Mouse (Mus musculus) intestine, postnatal 0 days (tissue): Measurements from ENCODE around the gene Cep162. TPM values are rescaled to one million over a fixed set of nuclear protein-coding genes. Genes with fewer than 3 reads are reported as not detected.

Experiments
- ATAC-seq: fragments of 200-750 bp; cut with Nextera tagmentation; 2 replicates; pipeline ENCODE4 v1.8.0; 2017; ENCODE audit warnings: mild to moderate bottlenecking, moderate TSS enrichment, moderate library complexity
- H3K27ac ChIP-seq: fragments of 300-500 bp; sonication (generic); 2 replicates; pipeline ENCODE4 v1.5.1; 2014; ENCODE audit warnings: mild to moderate bottlenecking, low read depth, low read length, moderate library complexity
- H3K27me3 ChIP-seq: fragments of 300-500 bp; sonication (generic); replicated peaks from 2 replicates; pipeline ENCODE4 v1.6.1; 2014; ENCODE audit warnings: low read length, mixed read lengths; ENCODE audit not compliant: control insufficient read depth, insufficient read depth
- H3K36me3 ChIP-seq: fragments of 300-500 bp; sonication (generic); 2 replicates; pipeline ENCODE4 v1.6.1; 2014; ENCODE audit warnings: mild to moderate bottlenecking, moderate library complexity; ENCODE audit not compliant: control insufficient read depth, insufficient read depth
- H3K4me1 ChIP-seq: fragments of 300-500 bp; sonication (generic); replicated peaks from 2 replicates; pipeline ENCODE4 v1.6.1; 2014; ENCODE audit warnings: antibody characterized with exemption, low read length, mixed read lengths; ENCODE audit not compliant: control insufficient read depth, insufficient read depth
- H3K4me2 ChIP-seq: fragments of 300-500 bp; sonication (generic); replicated peaks from 2 replicates; pipeline ENCODE4 v1.6.1; 2014; ENCODE audit warnings: low read depth, mild to moderate bottlenecking, moderate library complexity
- H3K4me3 ChIP-seq: fragments of 300-500 bp; sonication (generic); 2 replicates; pipeline ENCODE4 v1.5.1; 2014; ENCODE audit warnings: low read depth, low read length
- H3K9ac ChIP-seq: fragments of 300-500 bp; sonication (generic); 2 replicates; pipeline ENCODE4 v1.6.1; 2014; ENCODE audit warnings: mild to moderate bottlenecking, low read depth, low read length
- H3K9me3 ChIP-seq: fragments of 300-500 bp; sonication (generic); 2 replicates; pipeline ENCODE4 v1.6.1; 2016; ENCODE audit warnings: mixed run types; ENCODE audit not compliant: control insufficient read depth
- CTCF ChIP-seq: sonication (generic); IDR thresholded peaks from 2 replicates; pipeline ENCODE4 v1.5.1; 2016; ENCODE audit warnings: low read depth, mild to moderate bottlenecking, control low read depth, antibody characterized with exemption, moderate library complexity
- WGBS: fragments of 180-500 bp; shearing (Covaris S2); extraction: QIAGEN DNeasy Blood & Tissue Kit; methylation state at CpG from one replicate; pipeline ENCODE4 v1.1.7; 2014; 5-methylcytosine and 5-hydroxymethylcytosine counted together
- polyA plus RNA-seq: library from polyadenylated mRNA; unstranded; fragments of >200 nt; fragmentation: Nextera tagmentation; extraction: Ambion mirVana; gene quantifications from 2 replicates; pipeline ENCODE4 v1.2.1, GENCODE M21; 2015

Gene Cep162
- polyA plus RNA-seq, 1 experiment from 2014 or later: 1.8 TPM

DNA sequence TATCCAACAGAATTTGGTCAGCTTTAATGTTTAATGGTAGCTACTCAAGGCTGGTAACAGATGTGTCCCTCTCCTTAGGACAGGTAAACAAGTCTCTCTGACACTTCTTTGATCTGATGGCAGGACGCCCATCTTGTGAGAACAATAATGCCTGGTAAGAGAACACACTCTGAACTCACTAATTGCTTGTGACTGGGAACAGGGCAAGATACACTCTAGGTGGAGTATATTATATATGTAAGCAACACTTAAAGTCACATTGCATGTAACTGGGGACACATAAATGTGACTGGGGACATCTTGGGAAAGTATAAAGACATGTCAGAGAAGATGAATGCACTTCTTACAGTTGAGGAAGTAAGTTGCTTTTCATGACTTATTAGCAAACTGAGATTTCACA, 7.7 kb downstream of the Cep162 start:
- H3K4me2 ChIP-seq: no peak overlapping the region
- H3K27ac ChIP-seq: no peak overlapping the region
- H3K36me3 ChIP-seq: peaks cover 22% of the 10 kb centered on the region
- no peak overlapping the region for H3K9ac ChIP-seq
- no peak for TF ChIP-seq CTCF
- 82% methylated on average over 1 of the region's 1 CpGs for WGBS
- no peaks in the 10 kb centered on the region for H3K27me3 ChIP-seq
- ATAC-seq: no peak
- H3K9me3 ChIP-seq: no peaks in the 10 kb centered on the region
- H3K4me3 ChIP-seq: no peak overlapping the region
- no peaks in the 10 kb centered on the region for H3K4me1 ChIP-seq

DNA sequence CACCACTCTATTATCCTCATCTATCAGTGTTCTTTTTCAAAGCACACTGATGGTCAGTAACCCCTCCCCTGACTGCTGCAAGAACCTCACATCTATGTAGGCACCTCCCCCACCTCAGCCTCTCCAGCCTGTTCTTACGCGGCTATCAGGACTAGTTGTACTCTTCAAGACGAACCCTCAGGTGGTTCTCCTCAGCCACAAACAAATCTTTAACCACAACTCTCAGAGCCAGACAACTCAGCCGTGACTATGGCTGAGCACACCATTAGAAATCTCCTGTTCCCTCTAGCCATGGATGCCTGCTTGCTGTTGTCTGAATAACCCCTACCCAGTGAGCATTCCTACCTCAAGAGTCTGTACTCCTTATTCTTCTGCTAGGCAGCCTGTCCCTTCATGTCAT, 42.1 kb downstream of the Cep162 start:
- Histone ChIP-seq H3K9me3 (no peaks in the 10 kb centered on the region), H3K4me3 (no peak overlapping the region), H3K4me1 (no peaks in the 10 kb centered on the region), H3K4me2 (no peak overlapping the region), H3K27me3 (no peaks in the 10 kb centered on the region), H3K9ac (no peak overlapping the region), H3K36me3 (peaks cover 49% of the 10 kb centered on the region), H3K27ac (no peak overlapping the region)
- no peak for ATAC-seq
- 82% methylated on average over 4 of the region's 4 CpGs for WGBS
- no peak for TF ChIP-seq CTCF

DNA sequence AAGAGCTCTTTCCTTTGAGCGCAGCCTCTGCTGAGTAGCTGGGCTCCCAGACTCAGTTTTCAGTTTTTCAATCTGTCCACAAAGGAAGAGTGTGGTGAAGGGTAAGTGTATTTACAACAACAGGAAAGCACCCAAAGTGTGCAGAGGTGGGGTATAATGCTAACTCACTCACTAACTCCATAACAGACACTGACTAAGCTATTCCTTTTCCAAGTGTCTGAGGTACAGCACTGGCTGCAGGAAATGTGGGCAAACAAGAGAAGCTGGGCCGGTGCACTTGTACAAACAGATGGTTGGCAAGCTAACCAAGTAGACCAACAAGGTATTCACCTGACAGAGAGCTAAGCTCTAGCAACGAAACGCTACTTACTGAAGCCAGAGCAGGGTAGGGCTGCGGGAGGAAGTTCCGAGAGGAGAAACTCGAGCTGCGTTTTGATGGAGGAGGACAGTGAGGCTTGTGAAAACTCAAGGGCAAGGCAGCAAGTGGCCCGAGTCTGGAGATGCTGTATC, 44.5 kb downstream of the Cep162 start:
- no peak overlapping the region for H3K27ac ChIP-seq
- WGBS: 92% methylated on average over 9 of the region's 9 CpGs
- TF ChIP-seq CTCF: no peak
- H3K36me3 ChIP-seq: peaks cover 40% of the 10 kb centered on the region
- no peak overlapping the region for H3K9ac ChIP-seq
- H3K27me3 ChIP-seq: no peaks in the 10 kb centered on the region
- no peak overlapping the region for H3K4me2 ChIP-seq
- ATAC-seq: no peak
- H3K4me1 ChIP-seq: no peaks in the 10 kb centered on the region
- no peak overlapping the region for H3K4me3 ChIP-seq
- H3K9me3 ChIP-seq: no peaks in the 10 kb centered on the region

DNA sequence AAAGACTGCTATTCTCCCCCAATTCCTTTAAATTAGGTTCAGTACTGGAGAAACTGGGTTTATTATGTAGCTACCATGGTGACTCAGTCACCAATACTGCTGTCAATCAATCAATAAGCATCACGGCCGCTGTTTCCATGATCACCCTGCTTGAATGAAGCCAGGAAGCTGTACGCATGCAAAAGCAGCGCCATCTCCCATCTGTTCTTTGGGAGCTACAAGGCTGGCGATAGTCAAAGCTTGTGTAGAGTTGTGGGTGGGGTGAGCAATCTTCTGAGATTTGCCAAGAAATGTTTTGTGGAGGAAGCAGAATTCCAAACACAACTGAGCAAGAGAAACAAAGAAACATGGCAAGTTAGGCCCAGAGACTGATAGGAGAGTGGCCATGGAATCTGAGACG, 52.9 kb downstream of the Cep162 start:
- Histone ChIP-seq H3K4me1 (no peaks in the 10 kb centered on the region), H3K4me3 (no peak overlapping the region), H3K27ac (no peak overlapping the region), H3K9ac (no peak overlapping the region), H3K36me3 (peaks cover 33% of the 10 kb centered on the region), H3K4me2 (no peak overlapping the region), H3K27me3 (no peaks in the 10 kb centered on the region), H3K9me3 (no peaks in the 10 kb centered on the region)
- ATAC-seq: no peak
- TF ChIP-seq CTCF: no peak
- WGBS: 88% methylated on average over 6 of the region's 6 CpGs

DNA sequence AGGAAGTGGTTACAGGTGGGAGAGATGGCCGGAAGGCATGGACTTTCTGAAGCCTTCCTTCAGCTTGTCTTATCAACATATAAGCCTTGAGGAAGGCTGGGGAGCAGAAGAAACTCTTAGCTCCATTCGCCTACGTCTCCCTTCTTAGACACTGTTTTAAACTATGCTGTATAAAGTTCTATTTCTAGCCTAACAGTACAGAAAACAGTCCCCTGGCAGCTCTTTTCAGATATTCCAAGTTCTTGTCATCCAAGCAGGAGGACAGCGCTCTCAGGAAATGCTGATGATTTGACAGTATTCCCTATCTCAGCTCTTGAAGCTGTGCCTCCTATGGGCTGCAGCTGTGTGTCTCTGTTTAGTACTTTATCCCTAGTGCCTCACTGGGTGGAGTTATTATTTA, 54.4 kb downstream of the Cep162 start:
- TF ChIP-seq CTCF: no peak
- H3K9ac ChIP-seq: no peak overlapping the region
- H3K4me3 ChIP-seq: no peak overlapping the region
- peaks cover 30% of the 10 kb centered on the region for H3K36me3 ChIP-seq
- WGBS: 98% methylated on average over 4 of the region's 4 CpGs
- no peak overlapping the region for H3K27ac ChIP-seq
- no peaks in the 10 kb centered on the region for H3K4me1 ChIP-seq
- H3K9me3 ChIP-seq: no peaks in the 10 kb centered on the region
- H3K27me3 ChIP-seq: no peaks in the 10 kb centered on the region
- no peak overlapping the region for H3K4me2 ChIP-seq
- no peak for ATAC-seq

DNA sequence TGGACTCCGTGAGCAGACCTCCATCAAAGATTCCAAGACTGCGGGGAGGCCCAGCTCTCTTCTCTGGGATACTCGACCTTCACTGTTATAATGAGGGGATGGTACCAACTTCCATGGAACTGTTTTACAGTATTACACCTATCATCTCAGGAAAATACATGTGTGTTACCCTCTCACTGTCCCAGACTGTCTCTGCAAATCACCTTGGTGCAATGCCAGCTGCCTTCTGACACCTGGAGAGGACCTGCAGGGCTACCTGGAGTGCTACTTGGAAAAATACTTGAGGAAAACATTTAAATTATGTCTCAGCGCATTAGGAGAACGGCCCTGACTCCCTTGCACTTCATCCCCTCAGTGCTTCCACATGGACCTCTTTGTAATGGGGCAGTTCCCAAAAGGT, 54.9 kb downstream of the Cep162 start:
- TF ChIP-seq CTCF: no peak
- Histone ChIP-seq H3K27ac (no peak overlapping the region), H3K9me3 (no peaks in the 10 kb centered on the region), H3K27me3 (no peaks in the 10 kb centered on the region), H3K4me3 (no peak overlapping the region), H3K4me1 (no peaks in the 10 kb centered on the region), H3K9ac (no peak overlapping the region), H3K36me3 (peaks cover 28% of the 10 kb centered on the region), H3K4me2 (no peak overlapping the region)
- no peak for ATAC-seq
- WGBS: 94% methylated on average over 5 of the region's 5 CpGs

DNA sequence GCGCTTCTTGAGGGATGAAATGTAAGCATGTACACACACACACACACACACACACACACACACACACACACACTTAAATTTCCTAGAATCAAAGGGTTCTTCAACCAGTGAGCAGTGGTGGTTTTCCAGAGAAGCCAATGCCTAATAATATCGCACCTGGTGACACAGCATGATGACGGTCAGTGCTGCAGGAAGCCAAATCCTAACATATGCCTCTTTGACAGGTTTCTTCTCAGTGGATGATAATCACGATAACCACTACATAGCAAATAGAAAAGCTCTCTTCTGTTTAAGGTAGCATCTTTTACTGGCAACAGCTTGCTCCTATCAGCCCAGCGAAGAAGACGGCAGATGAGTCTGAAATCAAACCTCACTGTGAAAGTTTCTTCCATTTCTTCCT, 57.3 kb downstream of the Cep162 start:
- WGBS: 79% methylated on average over 6 of the region's 6 CpGs
- Histone ChIP-seq H3K27ac (no peak overlapping the region), H3K9ac (no peak overlapping the region)

More for the DNA sequence above, 57.3 kb downstream of the Cep162 start:
- ATAC-seq: no peak
- no peaks in the 10 kb centered on the region for H3K9me3 ChIP-seq
- no peak for TF ChIP-seq CTCF
- H3K4me2 ChIP-seq: no peak overlapping the region
- H3K36me3 ChIP-seq: peaks cover 18% of the 10 kb centered on the region
- H3K4me1 ChIP-seq: no peaks in the 10 kb centered on the region
- no peak overlapping the region for H3K4me3 ChIP-seq
- no peaks in the 10 kb centered on the region for H3K27me3 ChIP-seq
